Mouse (Mus musculus) midbrain, embryonic 11.5 days (tissue): ENCODE data around the gene Tnfsf13b. TPM values are rescaled to one million over a fixed set of nuclear protein-coding genes. Genes with fewer than 3 reads are reported as not detected.

ENCODE experiments used
- ATAC-seq: fragments of 200-750 bp; cut with Nextera tagmentation; 2 replicates; pipeline ENCODE4 v1.8.0; 2017; ENCODE audit warnings: moderate TSS enrichment, moderate library complexity; ENCODE audit not compliant: low FRiP score
- DNase-seq: peaks from one replicate; pipeline ENCODE4 v3.0.0; 2015; ENCODE audit warnings: low spot score; ENCODE audit errors: missing footprints
- H3K27ac ChIP-seq: fragments of 300-500 bp; sonication (generic); 2 replicates; pipeline ENCODE4 v1.5.1; 2014; ENCODE audit warnings: low read depth, low read length
- H3K27me3 ChIP-seq: fragments of 300-500 bp; sonication (generic); 2 replicates; pipeline ENCODE4 v1.6.1; 2014; ENCODE audit warnings: mild to moderate bottlenecking, low read length, moderate library complexity, mixed read lengths; ENCODE audit not compliant: control insufficient read depth, insufficient read depth
- H3K36me3 ChIP-seq: fragments of 300-500 bp; sonication (generic); 2 replicates; pipeline ENCODE4 v1.6.1; 2014; ENCODE audit warnings: mild to moderate bottlenecking, low read length, moderate library complexity, mixed read lengths; ENCODE audit not compliant: control insufficient read depth, insufficient read depth
- H3K4me1 ChIP-seq: fragments of 300-500 bp; sonication (generic); 2 replicates; pipeline ENCODE4 v1.6.1; 2014; ENCODE audit warnings: low read length; ENCODE audit not compliant: control insufficient read depth, insufficient read depth
- H3K4me2 ChIP-seq: fragments of 300-500 bp; sonication (generic); 2 replicates; pipeline ENCODE4 v1.6.1; 2014; ENCODE audit warnings: mild to moderate bottlenecking, moderate library complexity
- H3K4me3 ChIP-seq: fragments of 300-500 bp; sonication (generic); 2 replicates; pipeline ENCODE4 v1.5.1; 2014; ENCODE audit warnings: low read depth, low read length
- H3K9ac ChIP-seq: fragments of 300-500 bp; sonication (generic); 2 replicates; pipeline ENCODE4 v1.6.1; 2014; ENCODE audit warnings: low read length
- H3K9me3 ChIP-seq: fragments of 300-500 bp; sonication (generic); 2 replicates; pipeline ENCODE4 v1.6.1; 2016; ENCODE audit warnings: low read length; ENCODE audit not compliant: control insufficient read depth
- WGBS: fragments of 180-500 bp; shearing (Covaris S2); extraction: QIAGEN DNeasy Blood & Tissue Kit; methylation state at CpG from one replicate; pipeline ENCODE4 v1.1.7; 2014; 5-methylcytosine and 5-hydroxymethylcytosine counted together
- polyA plus RNA-seq: library from polyadenylated mRNA; unstranded; fragments of >200 nt; fragmentation: Nextera tagmentation; extraction: Ambion mirVana; gene quantifications from 2 replicates; pipeline ENCODE4 v1.2.1, GENCODE M21; 2014

Tnfsf13b gene
- polyA plus RNA-seq, 1 experiment from 2014 or later: 0.19 TPM

GRCm38 (mm10) chr8:10031177-10031576 lies 24.9 kb downstream of the Tnfsf13b start:
- H3K27ac ChIP-seq: no peak overlapping the region
- H3K4me3 ChIP-seq: no peak overlapping the region
- no peak overlapping the region for H3K9ac ChIP-seq
- ATAC-seq (no peak), DNase-seq (no peak)
- H3K36me3 ChIP-seq: no peaks in the 10 kb centered on the region
- H3K9me3 ChIP-seq: no peaks in the 10 kb centered on the region
- 87% methylated on average over 9 of the region's 9 CpGs for WGBS
- H3K4me1 ChIP-seq: no peaks in the 10 kb centered on the region
- H3K4me2 ChIP-seq: no peak overlapping the region
- H3K27me3 ChIP-seq: no peaks in the 10 kb centered on the region

GRCm38 (mm10) chr8:10040866-10041265 lies 34.6 kb downstream of the Tnfsf13b start:
- ATAC-seq (no peak), DNase-seq (no peak)
- Histone ChIP-seq H3K9ac (no peak overlapping the region), H3K4me1 (no peaks in the 10 kb centered on the region), H3K4me2 (no peak overlapping the region), H3K27ac (no peak overlapping the region), H3K27me3 (no peaks in the 10 kb centered on the region), H3K9me3 (no peaks in the 10 kb centered on the region), H3K36me3 (no peaks in the 10 kb centered on the region), H3K4me3 (no peak overlapping the region)
- 72% methylated on average over 3 of the region's 3 CpGs for WGBS

- 55% methylated on average over 13 of the region's 13 CpGs for WGBS
- Histone ChIP-seq H3K4me2 (no peak overlapping the region), H3K27me3 (no peaks in the 10 kb centered on the region), H3K9me3 (no peaks in the 10 kb centered on the region), H3K27ac (no peak overlapping the region), H3K36me3 (no peaks in the 10 kb centered on the region), H3K9ac (no peak overlapping the region), H3K4me3 (no peak overlapping the region), H3K4me1 (no peaks in the 10 kb centered on the region)
- DNase-seq (no peak), ATAC-seq (no peak; the same call in 1 of the 2 replicates)
Measured at GRCm38 (mm10) chr8:10043842-10044510, 37.7 kb downstream of the Tnfsf13b start.

- no peak overlapping the region for H3K4me3 ChIP-seq
- H3K4me2 ChIP-seq: no peak overlapping the region
- no peak for ATAC-seq
- H3K36me3 ChIP-seq: no peaks in the 10 kb centered on the region
- H3K27ac ChIP-seq: no peak overlapping the region
- no peak for DNase-seq
- H3K9me3 ChIP-seq: no peaks in the 10 kb centered on the region
- H3K27me3 ChIP-seq: no peaks in the 10 kb centered on the region
- H3K9ac ChIP-seq: no peak overlapping the region
- WGBS: 82% methylated on average over 1 of the region's 1 CpGs
- H3K4me1 ChIP-seq: no peaks in the 10 kb centered on the region
Measured at GRCm38 (mm10) chr8:10045743-10046142, 39.5 kb downstream of the Tnfsf13b start.

- ATAC-seq: no peak
- H3K4me2 ChIP-seq: no peak overlapping the region
- H3K27me3 ChIP-seq: no peaks in the 10 kb centered on the region
- no peaks in the 10 kb centered on the region for H3K36me3 ChIP-seq
- no peaks in the 10 kb centered on the region for H3K4me1 ChIP-seq
- no peak overlapping the region for H3K4me3 ChIP-seq
- WGBS: 81% methylated on average over 8 of the region's 8 CpGs
- no peak overlapping the region for H3K9ac ChIP-seq
- H3K27ac ChIP-seq: no peak overlapping the region
- no peak for DNase-seq
- H3K9me3 ChIP-seq: no peaks in the 10 kb centered on the region
Measured at GRCm38 (mm10) chr8:10049162-10049561, 42.9 kb downstream of the Tnfsf13b start.

- Histone ChIP-seq H3K9me3 (no peaks in the 10 kb centered on the region), H3K9ac (no peak overlapping the region), H3K4me2 (no peak overlapping the region), H3K27ac (no peak overlapping the region), H3K4me1 (no peaks in the 10 kb centered on the region), H3K4me3 (no peak overlapping the region), H3K36me3 (no peaks in the 10 kb centered on the region), H3K27me3 (no peaks in the 10 kb centered on the region)
- ATAC-seq (no peak), DNase-seq (no peak)
- WGBS: 81% methylated on average over 3 of the region's 3 CpGs
Measured at GRCm38 (mm10) chr8:10051576-10051975, 45.3 kb downstream of the Tnfsf13b start.

- H3K27ac ChIP-seq: no peak overlapping the region
- no peak overlapping the region for H3K4me3 ChIP-seq
- no peaks in the 10 kb centered on the region for H3K36me3 ChIP-seq
- ATAC-seq (peak; percentile 62; the same call in 1 of the 2 replicates), DNase-seq (peak; percentile 83)
- no peaks in the 10 kb centered on the region for H3K27me3 ChIP-seq
- H3K9ac ChIP-seq: 0 out of 2 replicates have a peak overlapping the region, but pooled peaks have one; percentile 20
- WGBS: 24% methylated on average over 3 of the region's 3 CpGs
- no peak overlapping the region for H3K4me2 ChIP-seq
- H3K4me1 ChIP-seq: no peaks in the 10 kb centered on the region
- no peaks in the 10 kb centered on the region for H3K9me3 ChIP-seq
Measured at GRCm38 (mm10) chr8:10053571-10053990, 47.3 kb downstream of the Tnfsf13b start.

GRCm38 (mm10) chr8:10061001-10061400 lies 54.7 kb downstream of the Tnfsf13b start:
- no peaks in the 10 kb centered on the region for H3K36me3 ChIP-seq
- 27% methylated on average over 1 of the region's 1 CpGs for WGBS
- H3K4me3 ChIP-seq: no peak overlapping the region
- no peak for DNase-seq
- H3K27me3 ChIP-seq: no peaks in the 10 kb centered on the region
- H3K4me2 ChIP-seq: no peak overlapping the region
- ATAC-seq: no peak
- H3K9me3 ChIP-seq: no peaks in the 10 kb centered on the region
- H3K9ac ChIP-seq: no peak overlapping the region
- no peaks in the 10 kb centered on the region for H3K4me1 ChIP-seq
- H3K27ac ChIP-seq: no peak overlapping the region

- Histone ChIP-seq H3K9me3 (no peaks in the 10 kb centered on the region), H3K4me1 (no peaks in the 10 kb centered on the region), H3K4me2 (no peak overlapping the region), H3K27ac (no peak overlapping the region), H3K4me3 (no peak overlapping the region), H3K9ac (no peak overlapping the region), H3K36me3 (no peaks in the 10 kb centered on the region), H3K27me3 (no peaks in the 10 kb centered on the region)
- WGBS: 91% methylated on average over 11 of the region's 11 CpGs
- no peak for DNase-seq
- ATAC-seq: no peak
Measured at GRCm38 (mm10) chr8:10066906-10067305, 60.6 kb downstream of the Tnfsf13b start.
